Mouse (Mus musculus): Measurements from ENCODE around the gene Slc44a3. TPM values are rescaled to one million over a fixed set of nuclear protein-coding genes. Genes with fewer than 3 reads are reported as not detected.

Gene Slc44a3
- total RNA-seq, 2 experiments from 2014 or later = not detected

- no peak for DNase-seq (ENCODE audit: extremely low spot score in 1 of 2, low spot score in 1 of 2)
These were observed 67.4 kb downstream of the Slc44a3 start for GRCm38 (mm10) chr3:121464733-121465305.

- no peak for DNase-seq (ENCODE audit: extremely low spot score in 1 of 2, low spot score in 1 of 2)
These were observed 69.4 kb downstream of the Slc44a3 start for GRCm38 (mm10) chr3:121462782-121463181.

GRCm38 (mm10) chr3:121461477-121461876 lies 70.7 kb downstream of the Slc44a3 start:
- DNase-seq (ENCODE audit: extremely low spot score in 1 of 2, low spot score in 1 of 2) = no peak

GRCm38 (mm10) chr3:121460473-121461193 lies 71.6 kb downstream of the Slc44a3 start:
- no peak for DNase-seq (ENCODE audit: extremely low spot score in 1 of 2, low spot score in 1 of 2)

GRCm38 (mm10) chr3:121458545-121459492 lies 73.4 kb downstream of the Slc44a3 start:
- DNase-seq (ENCODE audit: extremely low spot score in 1 of 2, low spot score in 1 of 2) = no peak

- no peak for DNase-seq (ENCODE audit: extremely low spot score in 1 of 2, low spot score in 1 of 2)
These were observed 80.8 kb downstream of the Slc44a3 start for GRCm38 (mm10) chr3:121451404-121451803.

GRCm38 (mm10) chr3:121449527-121449926 lies 82.7 kb downstream of the Slc44a3 start:
- no peak for DNase-seq (ENCODE audit: extremely low spot score in 1 of 2, low spot score in 1 of 2)

GRCm38 (mm10) chr3:121448606-121449005 lies 83.6 kb downstream of the Slc44a3 start:
- no peak for DNase-seq (ENCODE audit: extremely low spot score in 1 of 2, low spot score in 1 of 2)

- no peak for DNase-seq (ENCODE audit: extremely low spot score in 1 of 2, low spot score in 1 of 2)
These were observed 84.2 kb downstream of the Slc44a3 start for GRCm38 (mm10) chr3:121448029-121448468.

GRCm38 (mm10) chr3:121446454-121446853 lies 85.8 kb downstream of the Slc44a3 start:
- DNase-seq (ENCODE audit: extremely low spot score in 1 of 2, low spot score in 1 of 2) = no peak

GRCm38 (mm10) chr3:121444414-121444813 lies 87.8 kb downstream of the Slc44a3 start:
- no peak for DNase-seq (ENCODE audit: extremely low spot score in 1 of 2, low spot score in 1 of 2)

- no peak for DNase-seq (ENCODE audit: extremely low spot score in 1 of 2, low spot score in 1 of 2)
These were observed 88.3 kb downstream of the Slc44a3 start for GRCm38 (mm10) chr3:121443861-121444271.

GRCm38 (mm10) chr3:121442288-121442687 lies 89.9 kb downstream of the Slc44a3 start:
- no peak for DNase-seq (ENCODE audit: extremely low spot score in 1 of 2, low spot score in 1 of 2)

GRCm38 (mm10) chr3:121441504-121441903 lies 90.7 kb downstream of the Slc44a3 start:
- DNase-seq (ENCODE audit: extremely low spot score in 1 of 2, low spot score in 1 of 2) = no peak

- DNase-seq (ENCODE audit: extremely low spot score in 1 of 2, low spot score in 1 of 2) = no peak
These were observed 92.5 kb downstream of the Slc44a3 start for GRCm38 (mm10) chr3:121439623-121440161.

GRCm38 (mm10) chr3:121437996-121438395 lies 94.2 kb downstream of the Slc44a3 start:
- no peak for DNase-seq (ENCODE audit: extremely low spot score in 1 of 2, low spot score in 1 of 2)

- DNase-seq (ENCODE audit: extremely low spot score in 1 of 2, low spot score in 1 of 2) = no peak
These were observed 95.1 kb downstream of the Slc44a3 start for GRCm38 (mm10) chr3:121437070-121437469.

- no peak for DNase-seq (ENCODE audit: extremely low spot score in 1 of 2, low spot score in 1 of 2)
These were observed 96.9 kb downstream of the Slc44a3 start for GRCm38 (mm10) chr3:121435296-121435695.

- DNase-seq (ENCODE audit: extremely low spot score in 1 of 2, low spot score in 1 of 2) = no peak
These were observed 98.2 kb downstream of the Slc44a3 start for GRCm38 (mm10) chr3:121433968-121434533.

- DNase-seq (ENCODE audit: extremely low spot score in 1 of 2, low spot score in 1 of 2) = no peak
These were observed 98.8 kb downstream of the Slc44a3 start for GRCm38 (mm10) chr3:121433359-121433758.

Data from layer of hippocampus, postnatal 25 days (tissue).